Mouse (Mus musculus) 3T3-L1 (cell line): ENCODE results near the gene Cbwd1.

Experiments used
- DNase-seq: peaks from one replicate; pipeline ENCODE4 v3.0.0-alpha.2; 2015; ENCODE audit warnings: low read depth, low spot score

The Cbwd1 gene

GRCm38 (mm10) chr19:24977991-24978390 lies 16.6 kb upstream of the Cbwd1 start:
- DNase-seq, result no peak

GRCm38 (mm10) chr19:24972701-24973390 lies 11.4 kb upstream of the Cbwd1 start:
- no peak for DNase-seq

- no peak for DNase-seq
Measured at GRCm38 (mm10) chr19:24971307-24971706, 9.9 kb upstream of the Cbwd1 start.

- DNase-seq, result no peak
Measured at GRCm38 (mm10) chr19:24966941-24967340, 5.5 kb upstream of the Cbwd1 start.

GRCm38 (mm10) chr19:24966203-24966602 lies 4.8 kb upstream of the Cbwd1 start:
- no peak for DNase-seq

DNA sequence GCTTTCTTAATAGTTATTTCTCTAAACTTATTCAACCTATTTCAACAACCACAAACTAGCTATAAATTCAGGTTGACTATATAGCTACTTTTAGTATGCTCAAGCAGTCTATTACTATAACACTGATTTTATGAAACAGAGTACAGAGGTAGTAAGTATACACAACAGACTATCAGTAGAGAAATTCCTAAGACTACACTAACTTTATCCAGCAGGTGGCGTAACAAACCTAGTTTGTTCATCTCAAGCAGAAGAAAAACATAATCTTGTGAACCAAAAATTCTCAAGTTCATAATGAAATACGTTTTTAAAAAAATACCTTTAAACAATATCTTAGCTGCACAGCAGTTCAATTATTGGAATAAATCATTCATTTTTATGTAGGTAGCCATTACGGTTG lies 2.9 kb downstream of the Cbwd1 start:
- peak; percentile 91 for DNase-seq

DNA sequence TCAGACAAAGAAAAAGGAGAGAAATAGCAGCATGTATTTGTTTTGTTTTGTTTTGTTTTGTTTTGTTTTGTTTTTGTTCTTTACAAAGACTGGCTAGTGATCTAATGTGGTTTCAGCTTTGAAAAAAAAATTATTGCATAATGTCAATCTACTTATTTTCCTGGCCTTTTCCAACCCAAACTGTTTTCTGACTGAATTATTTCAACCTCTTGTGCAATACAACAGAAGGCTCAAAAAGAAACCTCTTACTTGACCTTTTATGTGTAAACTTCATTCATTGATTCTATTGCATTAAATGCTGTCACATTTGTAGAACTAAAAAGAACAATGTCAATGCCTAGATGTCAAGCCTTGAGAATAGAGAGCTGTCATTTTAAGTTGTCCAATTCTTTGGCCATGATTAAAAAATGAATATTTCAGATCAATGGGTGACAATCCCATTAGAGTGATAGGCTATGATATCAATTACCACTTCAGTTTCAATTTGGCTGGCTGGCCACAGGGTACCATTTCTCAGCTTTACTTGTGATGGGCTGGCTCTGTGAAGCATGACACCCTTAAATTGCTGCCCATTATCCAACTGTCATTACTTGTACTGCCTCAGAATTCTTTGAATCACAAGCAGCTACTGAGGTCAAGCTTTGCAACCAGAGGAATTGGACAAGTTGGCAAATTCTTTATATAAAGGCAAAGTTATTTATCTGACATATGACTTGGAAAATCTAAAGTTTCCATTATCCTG lies 15.7 kb downstream of the Cbwd1 start:
- no peak for DNase-seq

DNA sequence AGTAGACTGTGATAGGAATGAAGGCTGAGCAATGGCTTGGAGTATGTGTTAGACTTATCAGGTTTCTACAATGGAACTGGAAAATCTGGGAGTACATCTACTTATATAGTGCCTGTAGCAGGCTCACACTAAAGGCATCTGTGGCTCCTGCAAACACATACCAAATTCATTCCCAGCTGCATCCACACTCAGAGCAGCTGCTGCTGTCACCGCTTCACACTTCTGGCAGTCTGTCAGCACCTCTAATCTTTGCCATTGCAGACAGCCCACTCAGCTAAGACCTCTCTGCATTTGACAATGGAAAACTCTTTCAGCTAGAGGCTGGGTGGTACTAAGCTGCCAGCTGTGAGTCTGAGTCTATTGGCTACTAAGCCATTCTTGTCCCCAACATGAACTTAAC lies 24.3 kb downstream of the Cbwd1 start:
- DNase-seq, result no peak

DNA sequence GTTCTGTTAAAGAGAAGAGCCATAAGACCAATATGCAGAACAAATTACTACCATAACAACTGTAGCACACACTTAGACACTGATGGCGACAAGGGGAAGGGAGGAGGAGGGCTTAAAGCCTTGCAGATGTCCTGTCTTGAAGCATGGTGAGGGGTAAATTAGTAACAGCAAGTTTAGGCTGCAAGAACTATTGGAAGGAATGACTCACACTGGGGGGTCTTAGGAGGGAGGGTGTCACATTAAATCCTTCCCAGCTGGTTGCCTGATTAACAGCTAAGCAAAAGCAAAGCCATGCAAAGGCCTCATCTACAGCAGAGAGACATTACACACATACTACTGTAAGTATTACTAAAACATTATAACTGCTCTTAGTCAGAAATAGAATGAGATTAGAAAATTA lies 32.4 kb downstream of the Cbwd1 start:
- DNase-seq, result no peak

DNA sequence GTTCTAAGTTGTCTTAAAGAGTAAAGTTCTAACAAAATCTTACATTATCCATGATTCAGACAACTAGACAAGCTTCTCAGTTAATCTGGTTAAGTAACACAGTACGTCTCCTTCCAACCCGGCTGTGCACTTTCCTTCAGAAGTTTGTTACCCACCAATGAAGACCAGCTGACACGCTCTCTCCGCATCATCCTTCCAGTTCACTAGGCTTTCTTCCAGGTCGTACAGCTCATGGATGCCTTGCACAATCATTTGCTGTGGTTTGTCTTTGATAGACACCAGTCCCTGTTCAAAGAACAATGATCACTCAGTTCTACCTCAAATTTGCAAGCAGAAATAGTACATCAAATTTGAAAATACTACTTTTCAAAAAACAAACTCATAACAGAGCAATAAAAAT lies 40.5 kb downstream of the Cbwd1 start:
- peak; percentile 44 for DNase-seq

GRCm38 (mm10) chr19:24908385-24909155 lies 52.8 kb downstream of the Cbwd1 start:
- no peak for DNase-seq

DNA sequence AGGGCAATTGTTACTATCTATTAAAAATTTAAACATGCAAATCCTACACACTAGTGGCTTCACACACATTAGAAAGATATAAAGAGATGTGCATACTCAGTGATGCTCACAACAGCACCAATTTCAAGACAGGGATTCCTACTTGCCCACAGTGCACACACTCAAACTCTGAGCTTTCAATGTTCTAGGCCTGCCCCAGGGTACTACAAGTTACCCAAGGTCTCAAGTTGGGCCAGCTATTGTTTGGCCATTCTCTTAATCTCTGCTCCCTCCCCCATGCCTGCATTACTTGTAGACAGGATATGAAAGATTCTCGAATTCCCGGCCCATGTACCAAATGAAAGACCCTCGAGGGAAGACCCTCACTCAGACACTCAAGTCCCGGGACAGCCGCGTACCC lies 53.8 kb downstream of the Cbwd1 start:
- no peak for DNase-seq

GRCm38 (mm10) chr19:24902821-24903220 lies 58.6 kb downstream of the Cbwd1 start:
- DNase-seq, result no peak

DNA sequence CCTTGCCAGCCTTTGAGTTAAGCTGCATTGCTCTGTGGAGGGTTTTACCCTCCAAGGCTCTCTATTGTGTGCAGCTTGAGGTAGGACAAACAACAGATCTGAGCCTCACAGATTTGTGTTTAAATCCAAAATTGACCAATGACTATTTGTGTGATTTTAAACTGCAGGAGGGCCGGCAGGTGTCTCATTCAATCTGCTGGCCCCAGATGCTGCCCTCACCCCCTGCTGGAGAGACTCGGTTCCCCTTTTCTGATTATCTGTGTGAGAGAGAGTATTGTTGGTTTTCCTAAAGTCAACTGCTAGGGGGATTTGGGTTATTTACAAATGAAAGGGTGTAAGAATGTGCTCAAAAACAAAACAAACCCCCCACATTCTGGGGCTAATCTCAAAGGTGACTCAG lies 59.2 kb downstream of the Cbwd1 start:
- DNase-seq, result no peak

DNA sequence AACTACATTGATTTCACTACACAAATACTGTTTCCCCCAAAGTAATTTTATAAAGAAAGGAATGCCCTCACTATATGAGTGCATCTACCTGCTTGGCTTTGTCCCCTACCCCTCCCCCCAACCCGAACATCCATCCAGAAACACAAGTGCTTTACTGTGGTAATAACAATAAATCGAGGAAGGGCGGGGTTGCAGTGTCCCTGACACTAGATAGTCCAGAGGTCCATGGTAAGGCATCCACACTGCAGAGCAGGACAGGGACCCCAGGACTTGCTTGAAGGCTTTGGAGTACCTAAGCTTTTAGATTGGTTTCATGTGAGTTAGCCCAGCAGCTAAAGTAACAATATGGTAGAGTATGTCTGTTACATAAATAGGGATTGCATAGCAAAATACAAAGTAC lies 59.7 kb downstream of the Cbwd1 start:
- DNase-seq, result no peak

DNA sequence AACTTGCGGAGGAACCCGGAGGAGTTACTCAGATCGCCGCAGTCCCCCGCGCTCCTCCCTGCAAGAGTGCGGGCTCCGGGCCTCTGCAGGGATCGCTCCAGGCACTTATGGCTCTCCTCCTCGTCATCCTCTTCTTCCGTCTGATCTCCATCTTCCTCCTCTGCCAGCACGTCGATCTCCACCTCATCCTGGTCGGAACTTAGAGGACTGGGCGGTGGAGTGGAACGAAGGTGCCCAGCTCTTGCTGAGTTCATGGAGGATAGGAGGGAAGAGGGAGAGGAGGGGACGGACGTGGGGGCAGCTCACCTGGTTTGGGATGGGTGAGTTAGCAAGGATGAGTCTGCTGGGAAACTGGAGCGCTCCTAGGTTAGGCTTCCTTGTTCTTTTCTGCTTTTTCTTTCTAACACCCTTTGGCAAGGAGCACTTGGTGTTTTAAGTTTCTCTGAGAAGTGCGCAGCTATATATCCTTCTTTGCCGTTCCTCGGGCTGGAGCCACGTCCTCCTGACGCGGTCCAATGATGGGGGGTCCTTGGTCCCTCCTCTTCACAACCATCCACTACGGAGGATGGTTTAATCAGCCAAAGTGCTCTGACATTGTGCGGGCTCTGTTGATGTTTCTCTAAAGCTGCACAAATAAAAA lies 60.7 kb downstream of the Cbwd1 start, which contains the start of gene Foxd4:
TSS of gene Foxd4 (minus strand) at position 617 of the 640 bp plus-strand sequence.
- DNase-seq, result no peak

GRCm38 (mm10) chr19:24899578-24900544 lies 61.5 kb downstream of the Cbwd1 start:
- DNase-seq, result no peak

DNA sequence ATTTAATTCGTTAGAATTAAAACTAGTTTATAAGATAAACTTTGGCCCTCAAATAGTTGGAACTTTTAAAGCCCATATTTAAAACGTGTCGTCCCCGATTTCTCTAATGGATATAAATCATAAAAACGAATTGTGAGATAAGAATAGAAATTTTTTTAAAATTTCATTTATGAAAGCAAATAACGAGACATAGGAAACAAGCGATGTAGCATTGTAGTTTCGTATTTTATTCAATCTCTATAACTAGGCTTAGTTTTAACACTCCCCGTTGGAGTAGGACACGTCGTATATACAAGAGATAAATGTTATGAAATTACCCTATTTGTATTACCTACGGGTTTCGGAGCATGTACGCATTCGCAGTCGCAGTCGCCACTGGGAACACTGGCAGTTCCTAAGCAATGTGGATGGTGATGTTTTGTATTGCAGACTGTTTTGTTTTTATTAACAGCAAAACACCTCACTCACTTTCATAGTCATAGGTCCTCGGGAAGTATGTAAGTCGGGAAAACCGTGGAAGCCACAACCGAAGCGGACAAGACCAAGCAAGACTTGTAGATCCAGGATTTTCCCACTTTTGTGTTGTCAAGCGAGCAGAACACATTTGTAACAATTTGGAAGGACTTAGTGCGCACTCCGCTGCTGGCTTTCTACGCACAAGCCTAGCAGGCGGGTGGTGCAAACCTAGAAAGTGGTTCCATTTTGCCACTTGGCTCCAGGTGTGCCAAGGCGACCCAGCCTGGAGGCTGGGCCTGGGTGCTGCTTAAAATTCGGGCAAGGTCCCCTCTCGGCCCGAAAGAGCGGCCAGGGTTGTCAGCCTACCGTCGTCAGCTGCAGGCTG lies 62.5 kb downstream of the Cbwd1 start:
- DNase-seq, result no peak

DNA sequence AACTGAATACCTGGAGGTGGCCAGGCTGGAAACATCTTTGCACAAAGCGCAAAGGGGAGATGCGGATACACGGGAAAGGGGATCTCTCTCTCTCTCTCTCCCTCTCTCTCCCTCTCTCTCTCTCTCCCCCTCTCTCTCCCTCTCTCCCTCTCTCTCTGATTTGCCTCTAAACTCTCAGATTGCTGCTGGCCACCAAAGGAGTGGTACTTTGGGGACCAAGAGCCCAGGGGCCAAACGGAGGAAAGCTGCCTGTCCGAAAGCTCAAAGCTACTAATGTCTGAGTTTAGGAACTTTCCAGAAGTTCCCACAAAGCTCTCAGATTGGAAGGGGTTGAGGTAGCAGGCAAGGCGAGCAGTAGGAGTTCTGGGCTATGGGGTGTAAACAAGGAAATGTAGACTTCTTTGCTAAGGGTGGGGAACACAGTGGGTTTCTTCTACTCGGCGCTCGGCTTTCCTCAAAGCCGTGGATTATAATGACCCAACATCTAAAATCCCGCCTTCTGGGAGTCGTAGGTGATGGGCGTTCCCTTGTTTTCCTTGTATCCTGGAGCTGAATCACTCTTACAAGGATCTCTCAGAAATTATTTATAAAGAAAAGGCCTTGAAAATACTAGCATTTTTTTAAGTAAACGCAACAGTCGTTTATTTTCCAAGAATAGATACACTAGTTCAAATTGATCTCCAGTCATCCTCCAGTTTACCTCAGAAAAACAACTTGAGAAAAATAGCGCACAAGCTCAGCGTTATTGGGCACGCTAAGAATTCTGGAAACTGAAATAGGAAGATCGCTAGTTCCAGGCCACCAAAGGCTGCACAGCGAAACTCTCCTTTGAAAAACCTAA lies 63.3 kb downstream of the Cbwd1 start:
- DNase-seq, result no peak
